Mouse (Mus musculus) spleen, postnatal 14 days (tissue): ENCODE data around the gene Ak4.
A peak's percentile ranks its signal among the peaks of the same experiment; 100 is the strongest.
"Not testable (repeated sequence)": the region's sequence is repeated elsewhere in the genome, so short reads cannot be mapped to it uniquely, and the experiment has no call there.

ENCODE experiments used
- DNase-seq, 2 experiments: peaks; one replicate each; pipeline ENCODE4 v3.0.0; 2021 to 2022; ENCODE audit warnings: low spot score in 2 of 2

Ak4 gene

GRCm38 (mm10) chr4:101423571-101423970, 4.5 kb downstream of the Ak4 start:
- DNase-seq = no peak

- DNase-seq = no peak
Measured at GRCm38 (mm10) chr4:101424495-101424894, 5.4 kb downstream of the Ak4 start.

GRCm38 (mm10) chr4:101425119-101425518, 6.0 kb downstream of the Ak4 start:
- no peak for DNase-seq

- no peak for DNase-seq
Measured at GRCm38 (mm10) chr4:101425666-101426065, 6.6 kb downstream of the Ak4 start.

- no peak for DNase-seq
Measured at GRCm38 (mm10) chr4:101426566-101426965, 7.5 kb downstream of the Ak4 start.

GRCm38 (mm10) chr4:101427886-101428680, 9.0 kb downstream of the Ak4 start:
- DNase-seq = no peak

- DNase-seq = no peak
Measured at GRCm38 (mm10) chr4:101429073-101429472, 10.0 kb downstream of the Ak4 start.

- DNase-seq = no peak
Measured at GRCm38 (mm10) chr4:101430000-101430399, 10.9 kb downstream of the Ak4 start.

GRCm38 (mm10) chr4:101436761-101437512, 17.9 kb downstream of the Ak4 start:
- no peak for DNase-seq

- no peak for DNase-seq
Measured at GRCm38 (mm10) chr4:101438271-101438670, 19.2 kb downstream of the Ak4 start.

GRCm38 (mm10) chr4:101439738-101440389, 20.8 kb downstream of the Ak4 start:
- no peak for DNase-seq

- DNase-seq = no peak
Measured at GRCm38 (mm10) chr4:101442791-101443190, 23.7 kb downstream of the Ak4 start.

- DNase-seq = no peak
Measured at GRCm38 (mm10) chr4:101443419-101443991, 24.4 kb downstream of the Ak4 start.

- no peak for DNase-seq
Measured at GRCm38 (mm10) chr4:101445660-101446059, 26.6 kb downstream of the Ak4 start.

- not testable (repeated sequence) for DNase-seq
Measured at GRCm38 (mm10) chr4:101446606-101447005, 27.5 kb downstream of the Ak4 start.

GRCm38 (mm10) chr4:101448701-101449100, 29.6 kb downstream of the Ak4 start:
- no peak for DNase-seq

GRCm38 (mm10) chr4:101449344-101449743, 30.3 kb downstream of the Ak4 start:
- DNase-seq = no peak

GRCm38 (mm10) chr4:101450150-101450780, 31.2 kb downstream of the Ak4 start:
- DNase-seq = no peak

GRCm38 (mm10) chr4:101451089-101451488, 32.0 kb downstream of the Ak4 start:
- DNase-seq = no peak

- DNase-seq = no peak
Measured at GRCm38 (mm10) chr4:101452829-101453228, 33.8 kb downstream of the Ak4 start.

- no peak for DNase-seq
Measured at GRCm38 (mm10) chr4:101457176-101457575, 38.1 kb downstream of the Ak4 start.

GRCm38 (mm10) chr4:101458341-101458740, 39.3 kb downstream of the Ak4 start:
- peak in 1 of 2 experiments; percentile 9 for DNase-seq
